Mouse (Mus musculus): ENCODE results near the gene Sema3d. TPM values are rescaled to one million over a fixed set of nuclear protein-coding genes. Genes with fewer than 3 reads are reported as not detected.

Gene Sema3d
- total RNA-seq (2022): 1 to 10 TPM; 4.7 to 5.8 (median 5.5) TPM

DNA sequence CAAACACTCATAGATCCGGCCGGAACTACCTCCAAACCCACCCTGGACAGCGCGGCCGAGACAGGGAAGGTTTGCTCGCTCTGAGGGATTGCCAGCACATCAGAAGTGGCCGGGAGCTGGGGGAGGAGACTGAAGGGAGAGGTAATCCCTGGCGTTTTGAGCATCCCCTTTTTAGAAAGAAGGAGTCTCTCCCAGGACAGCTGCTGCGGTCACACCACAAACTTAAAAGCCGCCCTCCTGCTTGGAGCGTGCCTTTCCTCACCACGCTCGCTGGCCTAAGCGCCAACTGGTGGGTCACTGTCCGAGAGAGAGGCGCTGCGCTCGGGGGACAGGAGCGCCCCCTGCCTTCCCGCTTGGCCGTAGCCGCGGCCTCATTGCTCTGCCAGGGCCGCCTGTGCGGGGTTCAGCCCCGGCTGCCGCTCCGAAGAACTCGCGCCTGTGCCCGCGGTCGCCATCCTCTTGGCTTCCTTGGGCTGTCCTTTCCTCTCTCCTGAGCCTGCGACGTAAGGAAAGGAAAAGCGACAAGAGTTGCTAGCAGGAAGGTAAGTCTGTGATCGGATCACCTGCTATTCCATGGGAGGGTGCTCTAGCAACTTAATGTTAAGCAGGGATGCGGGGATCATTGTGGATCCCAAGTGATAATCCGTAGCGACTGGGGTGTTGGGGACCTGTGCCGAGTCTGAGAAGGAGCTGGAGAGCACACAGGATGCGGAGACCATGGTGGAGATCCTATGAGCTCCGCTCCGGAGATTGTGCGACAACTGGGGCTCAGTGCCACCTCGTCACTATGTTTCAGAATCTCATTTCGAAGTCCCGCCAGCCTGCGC lies at the start of gene Sema3d:
TSS of gene Sema3d (plus strand) at position 253 of the 827 bp plus-strand sequence.
- peak; percentile 25 to 65 for DNase-seq (ENCODE audit: low spot score in 2 of 2)

- DNase-seq (ENCODE audit: low spot score in 2 of 2): no peak
Measured at GRCm38 (mm10) chr5:12377261-12377660, 5.9 kb upstream of the Sema3d start.

GRCm38 (mm10) chr5:12378900-12379299 lies 4.3 kb upstream of the Sema3d start:
- DNase-seq (ENCODE audit: low spot score in 2 of 2): no peak

- DNase-seq (ENCODE audit: low spot score in 2 of 2): no peak
Measured at GRCm38 (mm10) chr5:12382010-12382409, 1.2 kb upstream of the Sema3d start.

- DNase-seq (ENCODE audit: low spot score in 2 of 2): no peak
Measured at GRCm38 (mm10) chr5:12383960-12384285, 738 bp downstream of the Sema3d start.

GRCm38 (mm10) chr5:12392667-12393066 lies 9.5 kb downstream of the Sema3d start:
- DNase-seq (ENCODE audit: low spot score in 2 of 2): no peak

DNA sequence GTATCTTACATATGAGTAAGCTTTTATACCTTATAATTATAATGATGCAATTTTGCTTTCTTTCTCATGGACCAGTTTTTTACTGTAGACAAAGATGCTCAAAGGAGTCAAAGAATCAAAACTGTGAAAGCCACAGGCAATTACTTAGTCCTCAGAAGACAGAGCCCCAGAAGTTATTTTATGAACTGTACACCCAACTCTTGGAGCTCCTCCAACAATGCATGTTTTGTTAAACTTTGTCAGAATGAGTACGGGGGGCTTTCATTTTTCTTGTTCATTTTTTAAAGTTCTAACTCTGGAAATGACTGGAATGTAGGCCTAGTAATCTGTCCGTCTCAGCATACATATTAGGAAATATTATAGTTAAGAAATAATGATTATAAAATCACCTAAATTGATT lies 16.1 kb downstream of the Sema3d start:
- DNase-seq (ENCODE audit: low spot score in 2 of 2): no peak

DNA sequence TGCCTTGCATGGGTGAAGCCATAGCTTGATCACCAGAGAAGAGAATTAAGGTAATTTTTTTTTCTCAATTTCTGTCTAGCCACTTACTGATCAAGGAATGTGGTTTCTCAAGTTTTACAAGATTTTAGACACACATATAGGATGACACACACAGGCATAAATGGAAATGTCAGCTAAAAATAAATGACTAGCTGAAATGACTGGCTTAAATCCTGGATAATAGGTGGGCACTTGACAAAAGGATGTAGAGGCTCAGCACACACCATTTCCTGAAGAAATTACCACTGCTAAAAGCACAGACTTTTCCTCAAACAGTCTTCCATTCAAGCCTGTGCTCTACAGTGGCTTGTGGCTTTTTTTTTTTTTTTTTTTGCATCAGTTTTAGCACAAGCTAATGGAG lies 21.0 kb downstream of the Sema3d start:
- DNase-seq (ENCODE audit: low spot score in 2 of 2): no peak

- no peak for DNase-seq (ENCODE audit: low spot score in 2 of 2)
Measured at GRCm38 (mm10) chr5:12412595-12412994, 29.4 kb downstream of the Sema3d start.

DNA sequence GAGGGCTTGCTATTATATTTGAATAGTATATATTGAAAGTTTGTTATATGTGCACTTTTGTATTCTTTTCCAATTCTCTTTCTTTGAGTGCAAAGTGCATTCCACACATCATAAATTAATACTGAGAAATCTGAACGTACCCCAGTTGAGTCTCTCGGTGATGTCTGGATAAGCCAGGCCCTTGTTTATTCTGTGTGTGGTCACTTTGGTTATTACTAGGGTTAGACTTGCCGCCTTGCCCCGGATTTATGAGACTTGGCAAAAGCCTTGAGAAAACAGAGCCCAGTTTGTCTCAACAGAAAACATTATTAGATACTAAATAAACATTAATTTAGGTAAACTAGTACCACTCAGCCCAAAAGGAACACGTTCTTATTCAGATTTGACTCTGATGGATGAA lies 40.1 kb downstream of the Sema3d start:
- no peak for DNase-seq (ENCODE audit: low spot score in 2 of 2)

DNA sequence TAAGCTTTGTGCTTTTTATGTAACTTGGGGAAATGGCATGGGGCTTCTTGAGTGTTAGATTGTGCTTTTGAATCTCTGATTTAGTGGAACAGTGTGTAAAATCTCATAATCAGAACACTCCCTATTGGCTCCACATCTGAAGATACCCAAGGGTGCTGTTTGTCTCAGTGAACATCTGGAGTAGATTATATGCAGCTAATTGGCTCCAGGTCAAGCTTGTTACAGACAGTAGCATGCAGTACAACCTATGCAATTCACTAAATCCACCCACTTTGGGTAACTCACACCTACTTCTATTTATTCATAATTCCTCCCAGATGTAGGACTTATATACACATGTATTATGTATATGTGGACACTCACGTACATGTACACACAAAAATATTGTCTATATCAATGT lies 58.6 kb downstream of the Sema3d start:
- DNase-seq (ENCODE audit: low spot score in 2 of 2): no peak

- no peak for DNase-seq (ENCODE audit: low spot score in 2 of 2)
Measured at GRCm38 (mm10) chr5:12442176-12443105, 59.3 kb downstream of the Sema3d start.

DNA sequence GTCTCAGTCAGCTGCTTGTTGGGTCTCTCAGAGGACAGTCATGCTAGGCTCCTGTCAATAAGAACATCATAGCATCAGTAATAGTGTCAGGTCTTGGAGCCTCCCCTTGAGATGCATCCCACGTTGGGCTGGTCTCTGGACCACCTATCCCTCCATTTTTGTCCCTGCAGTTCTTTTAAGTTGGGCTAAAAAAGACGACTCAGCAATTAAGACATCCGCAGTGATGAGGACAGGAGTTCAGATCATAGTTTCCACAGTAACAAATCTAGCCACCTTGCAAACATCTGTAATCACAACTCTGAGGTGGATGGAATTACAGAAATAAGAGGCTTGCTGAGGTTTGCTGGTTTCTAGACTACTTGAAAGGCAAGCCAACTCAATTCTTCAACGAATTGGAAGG lies 67.9 kb downstream of the Sema3d start:
- no peak for DNase-seq (ENCODE audit: low spot score in 2 of 2)

DNA sequence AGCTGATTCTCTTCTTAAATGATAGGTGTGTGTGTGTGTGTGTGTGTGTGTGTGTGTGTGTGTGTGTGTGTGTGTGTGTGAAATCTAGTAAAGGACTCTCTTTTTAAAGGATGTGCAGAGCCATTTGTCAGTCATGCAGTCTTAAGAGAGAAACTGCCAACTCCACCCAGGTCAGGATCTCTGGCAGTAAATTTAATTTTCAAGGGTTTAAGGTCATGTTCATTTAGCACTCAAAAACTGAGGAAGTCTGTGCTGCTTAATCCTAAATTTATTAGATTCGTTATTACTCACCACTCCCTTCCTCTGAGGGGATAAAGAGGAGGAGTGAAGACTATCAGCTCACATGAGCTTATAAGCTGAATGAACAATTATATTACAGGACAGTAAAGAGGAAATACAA lies 71.8 kb downstream of the Sema3d start:
- DNase-seq (ENCODE audit: low spot score in 2 of 2): no peak

DNA sequence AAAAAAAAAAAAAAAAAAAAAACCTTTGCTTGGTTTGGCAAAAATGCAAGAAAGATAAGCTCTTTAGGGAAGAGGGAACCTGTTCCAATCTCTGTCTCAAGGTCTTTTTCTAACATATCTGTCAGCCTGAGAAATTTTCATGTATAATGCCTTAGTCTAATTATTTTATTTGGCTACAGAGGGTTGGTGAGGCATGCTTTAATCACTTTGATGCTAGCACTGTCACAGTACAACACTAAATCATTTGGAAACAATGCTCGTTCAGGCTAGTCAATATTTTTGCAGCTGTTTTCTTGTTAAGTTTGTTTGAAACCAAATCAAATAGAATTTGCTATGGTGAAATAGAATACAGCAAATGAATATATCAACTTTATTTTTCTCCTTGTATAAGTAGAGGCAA lies 74.3 kb downstream of the Sema3d start:
- DNase-seq (ENCODE audit: low spot score in 2 of 2): no peak

GRCm38 (mm10) chr5:12467568-12468336 lies 84.6 kb downstream of the Sema3d start:
- no peak for DNase-seq (ENCODE audit: low spot score in 2 of 2)

- no peak for DNase-seq (ENCODE audit: low spot score in 2 of 2)
Measured at GRCm38 (mm10) chr5:12474904-12475638, 91.9 kb downstream of the Sema3d start.

DNA sequence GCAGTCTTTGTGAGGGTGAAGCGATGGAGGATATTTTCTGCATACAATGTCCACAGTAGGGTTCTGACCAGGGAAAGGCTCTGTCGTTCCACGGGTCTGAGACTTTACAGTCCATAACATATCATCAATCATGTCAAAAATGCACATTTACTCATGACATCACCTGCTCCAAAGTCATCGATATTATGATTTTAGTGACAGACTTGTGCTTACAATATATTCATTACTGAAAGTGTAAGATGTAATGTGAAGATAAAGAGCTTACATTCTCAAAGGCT lies 92.4 kb downstream of the Sema3d start:
- DNase-seq (ENCODE audit: low spot score in 2 of 2): no peak

GRCm38 (mm10) chr5:12487926-12488325 lies 104.7 kb downstream of the Sema3d start:
- DNase-seq (ENCODE audit: low spot score in 2 of 2): no peak

DNA sequence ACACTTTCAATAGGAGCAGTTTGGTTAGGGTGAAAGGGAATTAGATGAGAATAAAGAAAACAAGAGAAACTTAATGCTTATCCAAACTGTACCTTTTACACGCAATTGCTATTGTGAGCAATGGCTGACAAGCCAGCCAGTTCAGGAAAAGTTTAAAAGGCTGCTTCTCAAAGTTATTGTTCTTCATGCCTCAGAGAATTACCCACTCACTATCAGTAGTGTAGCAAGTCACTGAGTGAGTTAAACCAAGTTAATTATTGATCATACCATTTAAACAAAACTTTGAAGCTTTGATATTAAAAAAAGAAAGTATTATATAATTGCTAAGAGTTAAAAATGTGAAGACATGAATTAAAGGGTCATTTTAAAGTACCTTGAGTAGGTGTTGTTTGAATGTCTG lies 108.5 kb downstream of the Sema3d start:
- DNase-seq (ENCODE audit: low spot score in 2 of 2): no peak

DNA sequence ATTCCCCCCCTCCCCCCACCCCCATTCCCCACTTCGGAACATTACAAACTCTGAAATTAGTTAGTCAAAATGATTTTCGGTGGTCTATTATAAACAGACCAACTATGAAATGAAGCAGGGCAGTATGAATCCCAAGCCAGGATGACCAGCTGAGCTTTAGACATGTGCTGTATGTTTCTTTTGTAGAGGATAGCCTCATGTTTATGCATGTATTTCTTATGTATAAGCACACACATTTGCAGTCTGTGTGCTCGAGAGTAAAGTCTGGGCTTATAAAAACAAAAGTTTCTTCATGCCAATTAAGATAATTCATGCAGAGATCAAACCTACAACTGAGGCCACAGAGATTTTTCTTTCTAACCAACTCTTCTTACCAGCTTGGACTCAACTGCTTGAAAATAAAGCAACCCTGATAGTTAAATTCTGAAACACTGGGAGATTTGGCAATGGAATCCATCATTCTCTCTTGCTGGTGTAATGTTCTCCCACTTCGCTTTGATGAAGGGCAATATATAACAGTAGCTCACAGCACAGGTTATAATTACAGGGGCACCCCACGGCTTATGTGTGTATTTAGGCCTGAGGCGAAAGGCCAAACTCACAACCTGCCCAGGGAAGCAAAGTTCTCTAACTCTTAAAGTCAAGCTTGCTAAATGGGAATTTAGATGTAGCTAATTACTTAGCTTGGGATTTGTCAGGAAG lies 115.2 kb downstream of the Sema3d start:
- no peak for DNase-seq (ENCODE audit: low spot score in 2 of 2)
